Mouse (Mus musculus) embryonic facial prominence, embryonic 14.5 days (tissue): ENCODE data around the gene Cacnb4. TPM values are rescaled to one million over a fixed set of nuclear protein-coding genes. Genes with fewer than 3 reads are reported as not detected.

Experiments used
- ATAC-seq: fragments of 200-750 bp; cut with Nextera tagmentation; 2 replicates; pipeline ENCODE4 v1.8.0; 2017; ENCODE audit warnings: low read depth, moderate number of reproducible peaks, moderate TSS enrichment
- DNase-seq: peaks from one replicate; pipeline ENCODE4 v3.0.0-alpha.2; 2015; ENCODE audit warnings: low spot score
- H3K27ac ChIP-seq: fragments of 300-500 bp; sonication (generic); replicated peaks from 2 replicates; pipeline ENCODE4 v1.5.1; 2014; ENCODE audit warnings: low read depth, mild to moderate bottlenecking, low read length, moderate library complexity
- H3K27me3 ChIP-seq: fragments of 300-500 bp; sonication (generic); replicated peaks from 2 replicates; pipeline ENCODE4 v1.6.1; 2014; ENCODE audit warnings: low read length; ENCODE audit not compliant: control insufficient read depth, insufficient read depth
- H3K36me3 ChIP-seq: fragments of 300-500 bp; sonication (generic); 2 replicates; pipeline ENCODE4 v1.6.1; 2014; ENCODE audit warnings: low read length, mixed read lengths; ENCODE audit not compliant: control insufficient read depth, insufficient read depth
- H3K4me1 ChIP-seq: fragments of 300-500 bp; sonication (generic); 2 replicates; pipeline ENCODE4 v1.6.1; 2014; ENCODE audit warnings: antibody characterized with exemption, low read length; ENCODE audit not compliant: control insufficient read depth, insufficient read depth
- H3K4me2 ChIP-seq: fragments of 300-500 bp; sonication (generic); 2 replicates; pipeline ENCODE4 v1.6.1; 2014; ENCODE audit warnings: low read depth, mild to moderate bottlenecking, low read length, moderate library complexity, mixed read lengths
- H3K4me3 ChIP-seq: fragments of 300-500 bp; sonication (generic); 2 replicates; pipeline ENCODE4 v1.5.1; 2014; ENCODE audit warnings: low read depth, mild to moderate bottlenecking, low read length
- H3K9ac ChIP-seq: fragments of 300-500 bp; sonication (generic); 2 replicates; pipeline ENCODE4 v1.6.1; 2014; ENCODE audit warnings: low read depth, mild to moderate bottlenecking, low read length, moderate library complexity, mixed read lengths
- H3K9me3 ChIP-seq: fragments of 300-500 bp; sonication (generic); 2 replicates; pipeline ENCODE4 v1.6.1; 2016; ENCODE audit warnings: low read length; ENCODE audit not compliant: control insufficient read depth
- WGBS: fragments of 180-500 bp; shearing (Covaris S2); extraction: QIAGEN DNeasy Blood & Tissue Kit; methylation state at CpG from one replicate; pipeline ENCODE4 v1.1.7; 2014; 5-methylcytosine and 5-hydroxymethylcytosine counted together
- polyA plus RNA-seq: library from polyadenylated mRNA; unstranded; fragments of >200 nt; fragmentation: Nextera tagmentation; extraction: Ambion mirVana; gene quantifications from 2 replicates; pipeline ENCODE4 v1.2.1, GENCODE M21; 2014

Cacnb4 gene
- polyA plus RNA-seq, 1 experiment from 2014 or later = 1.4 TPM

DNA sequence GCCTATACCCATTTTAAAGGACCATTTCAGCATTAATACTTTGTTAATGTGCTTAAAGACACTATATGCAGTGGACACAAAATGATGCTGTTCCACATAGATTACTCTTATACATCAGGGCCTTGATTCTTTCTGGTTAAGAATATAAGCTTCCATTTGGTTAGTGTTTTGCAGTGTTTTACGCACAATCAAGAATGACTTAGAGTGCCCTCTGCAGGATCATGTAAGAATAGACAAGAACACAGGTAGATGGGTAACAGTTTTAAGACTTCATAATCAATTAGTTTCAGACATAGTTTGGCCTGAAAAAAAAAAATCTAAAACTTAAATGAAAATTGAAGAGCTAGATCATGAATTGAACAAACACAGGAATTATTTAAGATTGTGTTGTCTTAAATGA lies 270.2 kb downstream of the Cacnb4 start:
- Histone ChIP-seq H3K9me3 (peaks cover 23% of the 10 kb centered on the region), H3K4me2 (no peak overlapping the region), H3K27me3 (no peaks in the 10 kb centered on the region), H3K4me3 (no peak overlapping the region), H3K4me1 (no peaks in the 10 kb centered on the region), H3K36me3 (peaks cover 84% of the 10 kb centered on the region), H3K9ac (no peak overlapping the region), H3K27ac (no peak overlapping the region)
- no peak for DNase-seq
- WGBS = 94% methylated on average over 1 of the region's 1 CpGs
- no peak for ATAC-seq

DNA sequence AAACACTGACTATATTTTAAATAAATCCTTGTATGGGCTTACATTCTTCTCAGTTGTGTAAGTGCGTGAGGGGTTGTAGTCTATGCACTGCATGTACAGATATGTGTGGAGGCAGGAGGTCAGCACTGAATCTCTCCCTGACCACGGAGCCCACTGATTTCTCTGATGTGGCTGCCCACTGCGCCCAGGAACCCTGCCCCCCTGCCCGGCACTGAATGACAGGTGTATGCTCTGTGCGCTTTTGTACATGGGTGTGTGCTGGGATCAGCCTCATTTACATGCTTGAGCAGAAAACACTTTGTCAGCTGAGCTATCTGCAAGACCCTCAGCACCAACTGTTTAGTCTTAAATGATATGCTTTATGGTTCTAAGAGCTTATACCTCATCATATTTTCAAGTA lies 271.4 kb downstream of the Cacnb4 start:
- no peak overlapping the region for H3K27ac ChIP-seq
- ATAC-seq (no peak), DNase-seq (no peak)
- H3K9me3 ChIP-seq = peaks cover 11% of the 10 kb centered on the region
- H3K27me3 ChIP-seq = no peaks in the 10 kb centered on the region
- H3K9ac ChIP-seq = no peak overlapping the region
- H3K4me2 ChIP-seq = no peak overlapping the region
- H3K4me3 ChIP-seq = no peak overlapping the region
- no peaks in the 10 kb centered on the region for H3K4me1 ChIP-seq
- WGBS = 90% methylated on average over 5 of the region's 5 CpGs
- H3K36me3 ChIP-seq = peaks cover 79% of the 10 kb centered on the region

DNA sequence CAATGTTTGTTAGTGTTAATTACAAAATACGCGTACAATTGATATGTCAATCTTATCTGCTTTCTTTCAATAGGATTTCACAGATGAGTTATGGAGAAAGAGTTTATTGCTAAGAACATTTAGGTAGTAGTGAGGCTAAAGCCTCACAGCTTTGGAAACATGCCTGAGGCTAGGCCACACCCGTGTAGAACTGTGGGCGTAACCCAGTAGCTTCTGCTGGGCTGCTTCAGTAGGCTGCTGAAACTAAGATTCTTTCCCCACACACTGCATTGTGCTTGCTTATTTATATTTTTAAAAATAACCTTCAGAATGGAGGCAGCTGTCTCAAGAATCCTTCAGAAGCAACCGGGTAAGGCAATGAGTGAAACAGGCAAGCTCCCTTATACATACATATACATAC lies 282.1 kb downstream of the Cacnb4 start:
- H3K27ac ChIP-seq = no peak overlapping the region
- H3K36me3 ChIP-seq = peaks cover 6% of the 10 kb centered on the region; the same call in 1 of the 2 replicates
- H3K4me3 ChIP-seq = no peak overlapping the region
- no peak overlapping the region for H3K4me2 ChIP-seq
- H3K9ac ChIP-seq = no peak overlapping the region
- no peaks in the 10 kb centered on the region for H3K4me1 ChIP-seq
- no peak for ATAC-seq
- DNase-seq = peak; percentile 19
- 82% methylated on average over 5 of the region's 5 CpGs for WGBS
- H3K27me3 ChIP-seq = no peaks in the 10 kb centered on the region
- no peaks in the 10 kb centered on the region for H3K9me3 ChIP-seq

DNA sequence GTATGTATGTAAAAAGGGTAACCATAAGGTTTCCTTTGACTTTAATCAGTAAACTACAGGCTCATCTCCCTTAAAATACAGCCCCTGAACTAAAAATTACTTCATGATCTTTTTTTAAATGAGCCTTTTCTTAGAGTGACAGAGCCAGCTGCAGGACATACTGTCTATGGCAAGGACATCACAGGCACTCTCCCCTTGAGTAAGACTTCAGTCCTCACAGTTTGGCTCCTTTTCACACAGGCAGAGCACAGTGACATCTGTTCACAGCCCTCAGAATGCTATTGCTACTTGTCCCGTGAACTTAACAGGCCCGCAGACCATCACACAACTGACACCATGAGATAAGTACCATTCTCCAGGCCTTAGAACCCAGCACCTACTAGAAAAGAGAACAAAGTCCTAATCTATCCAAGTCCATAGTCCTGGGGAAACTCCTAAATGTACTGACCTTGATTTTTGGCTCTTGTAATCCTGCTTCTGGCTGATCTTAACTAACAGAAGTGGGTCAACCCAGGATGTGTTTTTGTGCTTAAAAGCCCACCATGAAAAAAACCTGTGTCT lies 286.1 kb downstream of the Cacnb4 start:
- H3K4me1 ChIP-seq = no peaks in the 10 kb centered on the region
- H3K36me3 ChIP-seq = no peaks in the 10 kb centered on the region
- peak; percentile 65; the same call in 1 of the 2 replicates for ATAC-seq
- no peak overlapping the region for H3K4me2 ChIP-seq
- H3K27ac ChIP-seq = no peak overlapping the region
- no peak overlapping the region for H3K9ac ChIP-seq
- no peaks in the 10 kb centered on the region for H3K9me3 ChIP-seq
- peak; percentile 71 for DNase-seq
- H3K27me3 ChIP-seq = no peaks in the 10 kb centered on the region
- no peak overlapping the region for H3K4me3 ChIP-seq
- 77% methylated on average over 2 of the region's 2 CpGs for WGBS

DNA sequence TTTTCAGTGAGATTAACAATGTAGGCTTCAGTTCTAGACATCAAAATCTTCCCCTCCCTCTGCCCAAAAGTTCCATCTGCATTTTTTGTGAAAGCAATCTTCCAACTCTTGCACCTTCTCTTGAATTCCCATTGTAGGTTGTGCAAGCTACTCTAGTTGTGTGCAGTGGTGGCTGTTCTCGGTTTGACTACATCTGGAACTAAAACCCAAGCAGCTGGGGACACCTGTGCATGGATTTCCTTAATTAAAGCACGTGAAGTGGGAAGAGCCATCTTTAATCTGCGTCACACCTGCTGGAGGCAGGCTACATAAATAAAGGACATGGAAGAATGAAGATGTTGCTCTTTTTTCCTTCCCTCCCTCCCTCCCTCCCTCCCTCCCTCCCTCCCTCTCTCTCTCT lies 286.7 kb downstream of the Cacnb4 start:
- no peak overlapping the region for H3K27ac ChIP-seq
- no peaks in the 10 kb centered on the region for H3K4me1 ChIP-seq
- H3K4me3 ChIP-seq = no peak overlapping the region
- H3K9ac ChIP-seq = no peak overlapping the region
- ATAC-seq = no peak
- H3K27me3 ChIP-seq = no peaks in the 10 kb centered on the region
- H3K9me3 ChIP-seq = no peaks in the 10 kb centered on the region
- H3K36me3 ChIP-seq = no peaks in the 10 kb centered on the region
- DNase-seq = no peak
- WGBS = 72% methylated on average over 3 of the region's 3 CpGs
- no peak overlapping the region for H3K4me2 ChIP-seq

DNA sequence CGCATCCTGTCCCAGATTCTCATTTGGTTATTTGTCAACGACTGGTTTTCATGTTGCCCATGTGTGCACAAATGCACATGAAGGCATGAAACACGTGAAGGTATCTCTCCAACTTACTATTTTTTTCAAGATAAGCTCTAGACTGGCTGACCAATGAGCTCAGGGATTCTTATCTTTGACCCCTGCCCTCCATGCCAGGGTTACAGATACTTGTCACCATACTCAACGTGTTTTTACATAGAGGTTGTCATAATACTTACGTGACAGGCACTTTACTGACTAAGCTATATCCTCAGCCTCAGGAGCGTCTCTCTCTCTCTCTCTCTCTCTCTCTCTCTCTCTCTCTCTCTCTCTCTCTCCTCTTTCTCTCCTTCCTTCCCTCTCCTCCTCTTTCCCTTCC lies 290.2 kb downstream of the Cacnb4 start:
- Histone ChIP-seq H3K36me3 (no peaks in the 10 kb centered on the region), H3K9me3 (no peaks in the 10 kb centered on the region), H3K4me2 (no peak overlapping the region), H3K27ac (no peak overlapping the region), H3K4me1 (no peaks in the 10 kb centered on the region), H3K27me3 (no peaks in the 10 kb centered on the region), H3K9ac (no peak overlapping the region), H3K4me3 (no peak overlapping the region)
- WGBS = 79% methylated on average over 6 of the region's 6 CpGs
- DNase-seq (no peak), ATAC-seq (no peak)

DNA sequence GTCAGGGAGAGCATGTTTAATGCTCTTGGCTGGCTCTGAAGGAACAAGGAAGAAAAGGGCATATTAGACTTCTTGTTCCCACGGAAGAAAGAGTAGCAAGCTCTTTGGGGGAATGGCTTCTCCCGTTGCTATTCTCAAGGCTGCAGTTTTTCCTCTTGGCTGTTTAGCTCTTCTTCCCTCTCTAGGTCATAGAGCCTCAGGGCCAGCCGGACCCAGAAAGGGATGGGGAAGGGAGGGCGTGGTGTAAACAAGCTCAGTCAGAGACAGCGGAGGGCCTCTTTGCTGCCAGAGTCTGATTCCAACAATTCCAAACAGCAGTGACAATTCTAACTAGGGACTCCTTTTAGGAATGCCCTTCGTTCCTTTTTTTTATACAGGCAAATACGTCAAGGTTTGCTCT lies 290.6 kb downstream of the Cacnb4 start:
- no peak for ATAC-seq

DNA sequence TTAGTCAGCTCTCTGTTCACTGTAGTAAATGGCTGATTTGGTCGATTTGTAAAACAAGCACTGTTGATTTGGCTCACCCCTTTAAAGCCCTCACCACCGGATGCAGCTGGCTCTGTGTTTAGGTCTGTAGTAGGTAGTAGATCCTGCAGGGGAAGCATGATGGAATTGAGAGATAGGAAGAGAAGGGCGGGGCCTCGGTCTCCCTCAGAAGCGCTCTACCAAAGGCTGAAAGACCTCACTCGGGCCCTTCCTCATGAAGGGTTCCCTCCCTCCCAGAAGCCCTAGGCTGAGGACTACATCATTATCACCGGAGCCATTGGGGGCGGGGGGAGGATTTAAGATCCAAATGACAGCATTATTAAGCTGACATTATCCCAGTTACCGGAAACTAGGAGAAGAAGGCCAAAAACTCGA lies 297.8 kb downstream of the Cacnb4 start:
- Histone ChIP-seq H3K4me2 (peak overlapping the region; percentile 28; the same call in 1 of the 2 replicates), H3K9me3 (no peaks in the 10 kb centered on the region), H3K9ac (no peak overlapping the region), H3K27me3 (no peaks in the 10 kb centered on the region), H3K4me1 (no peaks in the 10 kb centered on the region), H3K36me3 (no peaks in the 10 kb centered on the region), H3K27ac (no peak overlapping the region), H3K4me3 (no peak overlapping the region)
- DNase-seq (no peak), ATAC-seq (0 out of 2 replicates have a peak, but pooled peaks have one; percentile 15)
- WGBS = 73% methylated on average over 10 of the region's 10 CpGs

More for the DNA sequence above, 290.6 kb downstream of the Cacnb4 start:
- Histone ChIP-seq H3K36me3 (no peaks in the 10 kb centered on the region), H3K9me3 (no peaks in the 10 kb centered on the region), H3K4me1 (no peaks in the 10 kb centered on the region), H3K4me2 (no peak overlapping the region), H3K27me3 (no peaks in the 10 kb centered on the region), H3K9ac (no peak overlapping the region), H3K4me3 (no peak overlapping the region), H3K27ac (no peak overlapping the region)
- 49% methylated on average over 7 of the region's 7 CpGs for WGBS
- no peak for DNase-seq

DNA sequence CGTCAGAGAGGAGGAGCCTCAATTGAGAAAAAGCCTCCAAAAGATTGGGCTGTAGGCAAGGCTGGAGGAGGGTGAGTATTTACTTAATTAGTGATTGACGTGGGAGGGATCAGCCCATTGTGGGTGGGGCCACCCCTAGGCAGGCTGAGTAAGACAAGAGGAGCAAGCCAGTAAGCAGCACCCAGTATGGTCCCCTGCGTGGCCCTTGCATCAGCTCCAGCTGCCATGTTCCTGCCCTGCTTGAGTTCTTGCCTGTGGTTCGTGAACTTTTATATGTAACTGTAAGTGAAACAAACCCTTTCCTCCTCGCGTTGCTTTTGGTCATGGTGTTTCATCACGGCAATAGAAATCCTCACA lies 298.2 kb downstream of the Cacnb4 start, which contains the start of gene Neb:
Gene Neb, minus strand, starts transcription at position 27 of the 357 bp plus-strand sequence.
- DNase-seq (no peak), ATAC-seq (peak; percentile 33; the same call in 1 of the 2 replicates)
- Histone ChIP-seq H3K4me1 (no peaks in the 10 kb centered on the region), H3K27ac (no peak within 1 kb of the TSS), H3K9me3 (no peaks in the 10 kb centered on the region), H3K4me2 (peak within 1 kb of the TSS; percentile 28; the same call in 1 of the 2 replicates), H3K27me3 (no peaks in the 10 kb centered on the region), H3K9ac (no peak within 1 kb of the TSS), H3K36me3 (no peaks in the 10 kb centered on the region), H3K4me3 (peak within 1 kb of the TSS; percentile 10; the same call in 1 of the 2 replicates)
- WGBS = 57% methylated on average over 7 of the region's 7 CpGs
